Mouse (Mus musculus) hindbrain, embryonic 16.5 days (tissue): ENCODE measurements around the gene Adssl1. TPM values are rescaled to one million over a fixed set of nuclear protein-coding genes. Genes with fewer than 3 reads are reported as not detected.

Source experiments
- ATAC-seq: fragments of 200-750 bp; cut with Nextera tagmentation; 2 replicates; pipeline ENCODE4 v1.8.0; 2017; ENCODE audit warnings: moderate TSS enrichment, moderate library complexity
- H3K27ac ChIP-seq: fragments of 300-500 bp; sonication (generic); 2 replicates; pipeline ENCODE4 v1.5.1; 2014; ENCODE audit warnings: low read depth, mild to moderate bottlenecking, control low read depth, low read length, moderate library complexity
- H3K27me3 ChIP-seq: fragments of 300-500 bp; sonication (generic); replicated peaks from 2 replicates; pipeline ENCODE4 v1.6.1; 2014; ENCODE audit warnings: low read length; ENCODE audit not compliant: control insufficient read depth, insufficient read depth
- H3K36me3 ChIP-seq: fragments of 300-500 bp; sonication (generic); 2 replicates; pipeline ENCODE4 v1.6.1; 2014; ENCODE audit warnings: mild to moderate bottlenecking, low read length, moderate library complexity, mixed read lengths; ENCODE audit not compliant: control insufficient read depth, insufficient read depth
- H3K4me1 ChIP-seq: fragments of 300-500 bp; sonication (generic); 2 replicates; pipeline ENCODE4 v1.6.1; 2014; ENCODE audit warnings: low read depth, low read length; ENCODE audit not compliant: control insufficient read depth, insufficient read depth
- H3K4me2 ChIP-seq: fragments of 300-500 bp; sonication (generic); 2 replicates; pipeline ENCODE4 v1.6.1; 2014; ENCODE audit warnings: mild to moderate bottlenecking, low read length, control low read depth, moderate library complexity
- H3K4me3 ChIP-seq: fragments of 300-500 bp; sonication (generic); 2 replicates; pipeline ENCODE4 v1.5.1; 2014; ENCODE audit warnings: mild to moderate bottlenecking, low read length, control low read depth, moderate library complexity
- H3K9ac ChIP-seq: fragments of 300-500 bp; sonication (generic); 2 replicates; pipeline ENCODE4 v1.6.1; 2014; ENCODE audit warnings: low read depth, mild to moderate bottlenecking, control low read depth, low read length, moderate library complexity
- H3K9me3 ChIP-seq: fragments of 300-500 bp; sonication (generic); 2 replicates; pipeline ENCODE4 v1.6.1; 2014; ENCODE audit warnings: mild to moderate bottlenecking, low read length, moderate library complexity; ENCODE audit not compliant: control insufficient read depth
- WGBS: fragments of 180-500 bp; shearing (Covaris S2); extraction: QIAGEN DNeasy Blood & Tissue Kit; methylation state at CpG from one replicate; pipeline ENCODE4 v1.1.7; 2014; 5-methylcytosine and 5-hydroxymethylcytosine counted together
- polyA plus RNA-seq: library from polyadenylated mRNA; unstranded; fragments of >200 nt; fragmentation: Nextera tagmentation; extraction: Ambion mirVana; gene quantifications from 2 replicates; pipeline ENCODE4 v1.2.1, GENCODE M21; 2015

Adssl1 gene
- polyA plus RNA-seq, 1 experiment from 2014 or later, result 7.7 TPM

- 92% methylated on average over 5 of the region's 5 CpGs for WGBS
- H3K4me1 ChIP-seq, result peaks cover 29% of the 10 kb centered on the region
- H3K4me3 ChIP-seq, result no peak overlapping the region
- H3K27me3 ChIP-seq, result peaks cover 17% of the 10 kb centered on the region
- ATAC-seq, result no peak
- H3K9me3 ChIP-seq, result no peaks in the 10 kb centered on the region
- H3K9ac ChIP-seq, result no peak overlapping the region
- no peak overlapping the region for H3K4me2 ChIP-seq
- no peaks in the 10 kb centered on the region for H3K36me3 ChIP-seq
- H3K27ac ChIP-seq, result no peak overlapping the region
Measured at GRCm38 (mm10) chr12:112591240-112591639, 28.6 kb upstream of the Adssl1 start.

DNA sequence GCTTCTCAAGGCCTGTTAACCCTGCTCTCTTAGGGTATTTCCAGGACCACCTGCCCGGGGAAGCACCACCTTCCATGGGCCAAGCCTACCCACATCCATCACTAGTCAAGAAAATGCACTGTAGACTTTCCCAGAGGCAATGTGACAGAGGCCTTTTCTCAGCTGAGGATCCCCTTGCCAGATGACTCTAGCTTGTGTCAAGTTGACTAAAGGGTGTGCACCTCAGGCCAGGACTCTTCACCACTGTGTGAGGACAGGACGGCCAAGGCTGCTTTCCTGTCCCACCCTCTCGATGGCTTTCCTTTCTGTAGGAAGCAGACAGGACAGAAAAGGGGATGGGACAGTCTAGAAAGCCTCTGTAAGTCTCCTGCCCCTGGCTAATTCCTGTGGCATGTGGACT is 28.1 kb upstream of the Adssl1 start:
- no peak overlapping the region for H3K9ac ChIP-seq
- ATAC-seq, result no peak
- 92% methylated on average over 3 of the region's 3 CpGs for WGBS
- no peaks in the 10 kb centered on the region for H3K36me3 ChIP-seq
- H3K9me3 ChIP-seq, result no peaks in the 10 kb centered on the region
- no peak overlapping the region for H3K27ac ChIP-seq
- H3K4me3 ChIP-seq, result no peak overlapping the region
- H3K4me1 ChIP-seq, result peaks cover 29% of the 10 kb centered on the region
- peaks cover 17% of the 10 kb centered on the region for H3K27me3 ChIP-seq
- H3K4me2 ChIP-seq, result no peak overlapping the region

- Histone ChIP-seq H3K9me3 (no peaks in the 10 kb centered on the region), H3K27ac (no peak overlapping the region), H3K9ac (no peak overlapping the region), H3K4me2 (no peak overlapping the region), H3K36me3 (no peaks in the 10 kb centered on the region), H3K4me1 (peaks cover 25% of the 10 kb centered on the region), H3K27me3 (peaks cover 8% of the 10 kb centered on the region), H3K4me3 (no peak overlapping the region)
- 66% methylated on average over 21 of the region's 21 CpGs for WGBS
- ATAC-seq, result no peak
Measured at GRCm38 (mm10) chr12:112592985-112593734, 26.7 kb upstream of the Adssl1 start.

DNA sequence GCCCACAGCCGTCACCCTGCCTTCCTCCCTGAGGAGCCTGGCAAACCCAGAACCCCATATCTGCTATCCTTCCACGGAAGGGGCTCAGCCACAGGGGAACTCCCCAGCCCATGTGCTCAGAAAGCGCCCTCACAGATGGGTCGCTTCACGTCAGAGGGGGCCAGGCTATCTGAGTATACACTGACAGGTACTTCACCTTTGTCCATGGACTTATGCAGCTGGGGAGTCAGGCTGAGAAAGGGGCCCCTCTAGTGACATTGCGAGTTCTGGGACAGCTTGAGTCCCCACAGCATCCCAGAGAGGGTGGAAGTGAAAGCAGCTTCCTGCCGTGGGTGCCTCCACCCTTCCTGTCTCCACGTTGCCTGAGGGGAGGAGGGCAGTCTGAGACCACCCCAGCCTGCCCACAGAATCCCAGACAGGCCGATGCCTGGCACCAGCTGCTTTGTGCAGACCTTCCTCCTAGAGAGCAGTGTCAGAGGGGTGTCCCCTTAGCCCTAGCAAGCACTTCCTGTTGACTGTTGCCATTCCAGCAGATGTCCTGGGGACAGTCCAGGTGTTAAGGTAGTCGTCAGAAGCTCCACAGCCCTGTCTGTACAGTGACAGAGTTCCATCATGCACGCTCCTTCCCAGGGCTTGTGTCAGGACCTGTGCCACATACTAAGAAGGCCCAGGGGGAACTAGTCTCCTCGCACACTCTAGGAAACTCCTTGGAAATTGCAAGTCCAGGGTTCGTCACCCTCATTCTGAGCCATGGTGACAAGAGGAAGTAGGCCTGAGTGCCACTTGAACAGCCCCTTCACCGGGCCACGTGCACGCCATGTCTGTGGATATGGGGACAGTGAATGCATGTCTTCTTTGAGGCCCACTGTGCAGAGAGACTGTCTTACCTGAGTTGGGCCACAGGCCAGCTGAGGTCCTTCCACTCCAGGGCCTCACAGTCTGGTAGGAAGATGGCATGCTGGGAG is 25.6 kb upstream of the Adssl1 start:
- H3K4me3 ChIP-seq, result no peak overlapping the region
- H3K27ac ChIP-seq, result no peak overlapping the region

GRCm38 (mm10) chr12:112594989-112595388 is 24.9 kb upstream of the Adssl1 start:
- Histone ChIP-seq H3K9ac (no peak overlapping the region), H3K4me3 (no peak overlapping the region), H3K36me3 (no peaks in the 10 kb centered on the region), H3K4me1 (peaks cover 12% of the 10 kb centered on the region), H3K27me3 (no peaks in the 10 kb centered on the region), H3K9me3 (no peaks in the 10 kb centered on the region), H3K4me2 (no peak overlapping the region), H3K27ac (no peak overlapping the region)
- 34% methylated on average over 4 of the region's 4 CpGs for WGBS
- no peak for ATAC-seq

More for the DNA sequence above, 25.6 kb upstream of the Adssl1 start:
- no peak overlapping the region for H3K4me2 ChIP-seq
- ATAC-seq, result no peak
- H3K4me1 ChIP-seq, result peaks cover 14% of the 10 kb centered on the region
- no peak overlapping the region for H3K9ac ChIP-seq
- H3K36me3 ChIP-seq, result no peaks in the 10 kb centered on the region
- 74% methylated on average over 16 of the region's 16 CpGs for WGBS
- no peaks in the 10 kb centered on the region for H3K9me3 ChIP-seq
- H3K27me3 ChIP-seq, result peaks cover 2% of the 10 kb centered on the region; the same call in 1 of the 2 replicates

GRCm38 (mm10) chr12:112595626-112596025 is 24.2 kb upstream of the Adssl1 start:
- no peak for ATAC-seq
- Histone ChIP-seq H3K4me1 (peaks cover 12% of the 10 kb centered on the region), H3K9me3 (no peaks in the 10 kb centered on the region), H3K9ac (no peak overlapping the region), H3K4me3 (no peak overlapping the region), H3K27me3 (no peaks in the 10 kb centered on the region), H3K27ac (no peak overlapping the region), H3K4me2 (no peak overlapping the region), H3K36me3 (no peaks in the 10 kb centered on the region)
- 84% methylated on average over 4 of the region's 4 CpGs for WGBS

DNA sequence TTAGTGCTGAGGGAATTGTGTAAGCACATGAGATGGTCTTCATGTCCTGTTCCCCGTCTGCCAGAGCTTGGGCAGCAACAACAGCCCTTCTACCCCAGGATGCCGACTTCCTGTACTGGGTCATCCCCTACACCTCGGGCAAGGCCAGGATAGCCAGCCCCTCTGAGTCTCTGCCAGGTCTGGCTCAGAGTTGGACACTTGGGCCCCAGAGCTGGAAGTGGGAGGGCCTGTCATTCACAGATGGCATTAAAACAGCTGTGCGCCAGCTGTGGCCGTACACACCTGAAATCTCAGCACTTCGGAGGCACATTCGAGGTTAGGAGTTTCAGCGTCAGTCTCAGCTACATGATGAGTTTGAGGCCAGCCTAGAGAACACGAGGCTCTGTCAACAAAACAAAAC is 23.4 kb upstream of the Adssl1 start:
- H3K27ac ChIP-seq, result no peak overlapping the region
- H3K9me3 ChIP-seq, result no peaks in the 10 kb centered on the region
- no peak overlapping the region for H3K9ac ChIP-seq
- peaks cover 12% of the 10 kb centered on the region for H3K4me1 ChIP-seq
- no peak for ATAC-seq
- H3K27me3 ChIP-seq, result no peaks in the 10 kb centered on the region
- 71% methylated on average over 9 of the region's 9 CpGs for WGBS
- no peak overlapping the region for H3K4me2 ChIP-seq
- H3K36me3 ChIP-seq, result no peaks in the 10 kb centered on the region
- no peak overlapping the region for H3K4me3 ChIP-seq

GRCm38 (mm10) chr12:112596891-112597500 is 22.8 kb upstream of the Adssl1 start:
- H3K9ac ChIP-seq, result no peak overlapping the region
- ATAC-seq, result no peak
- WGBS, result 71% methylated on average over 14 of the region's 14 CpGs
- H3K4me3 ChIP-seq, result no peak overlapping the region
- H3K9me3 ChIP-seq, result no peaks in the 10 kb centered on the region
- no peak overlapping the region for H3K27ac ChIP-seq
- H3K36me3 ChIP-seq, result no peaks in the 10 kb centered on the region
- no peaks in the 10 kb centered on the region for H3K27me3 ChIP-seq
- peaks cover 12% of the 10 kb centered on the region for H3K4me1 ChIP-seq
- H3K4me2 ChIP-seq, result no peak overlapping the region

- H3K36me3 ChIP-seq, result no peaks in the 10 kb centered on the region
- peaks cover 12% of the 10 kb centered on the region for H3K4me1 ChIP-seq
- no peaks in the 10 kb centered on the region for H3K27me3 ChIP-seq
- no peaks in the 10 kb centered on the region for H3K9me3 ChIP-seq
- WGBS, result 83% methylated on average over 8 of the region's 8 CpGs
- no peak overlapping the region for H3K4me2 ChIP-seq
- H3K27ac ChIP-seq, result no peak overlapping the region
- no peak overlapping the region for H3K4me3 ChIP-seq
- peak overlapping the region; percentile 11; the same call in 1 of the 2 replicates for H3K9ac ChIP-seq
- no peak for ATAC-seq
Measured at GRCm38 (mm10) chr12:112597618-112598017, 22.2 kb upstream of the Adssl1 start.
